Mouse (Mus musculus) heart, postnatal 25 days (tissue): ENCODE results near the gene 4931406P16Rik. TPM values are rescaled to one million over a fixed set of nuclear protein-coding genes. Genes with fewer than 3 reads are reported as not detected.

Experiments
- DNase-seq: peaks from one replicate; pipeline ENCODE4 v3.0.0; 2022; ENCODE audit warnings: low spot score
- intact Hi-C: fragments of 180-260 bp; cut with DNase I; formaldehyde crosslinking; loops from one replicate; pipeline ENCODE4 v1.15.1; 2025
- total RNA-seq, 2 experiments: library from RNA; stranded (reverse); gene quantifications; 2 replicates each; pipeline ENCODE4 v1.2.3; 2021

The 4931406P16Rik gene
- total RNA-seq, 2 experiments from 2014 or later, result 45.3 to 52.9 TPM

DNA sequence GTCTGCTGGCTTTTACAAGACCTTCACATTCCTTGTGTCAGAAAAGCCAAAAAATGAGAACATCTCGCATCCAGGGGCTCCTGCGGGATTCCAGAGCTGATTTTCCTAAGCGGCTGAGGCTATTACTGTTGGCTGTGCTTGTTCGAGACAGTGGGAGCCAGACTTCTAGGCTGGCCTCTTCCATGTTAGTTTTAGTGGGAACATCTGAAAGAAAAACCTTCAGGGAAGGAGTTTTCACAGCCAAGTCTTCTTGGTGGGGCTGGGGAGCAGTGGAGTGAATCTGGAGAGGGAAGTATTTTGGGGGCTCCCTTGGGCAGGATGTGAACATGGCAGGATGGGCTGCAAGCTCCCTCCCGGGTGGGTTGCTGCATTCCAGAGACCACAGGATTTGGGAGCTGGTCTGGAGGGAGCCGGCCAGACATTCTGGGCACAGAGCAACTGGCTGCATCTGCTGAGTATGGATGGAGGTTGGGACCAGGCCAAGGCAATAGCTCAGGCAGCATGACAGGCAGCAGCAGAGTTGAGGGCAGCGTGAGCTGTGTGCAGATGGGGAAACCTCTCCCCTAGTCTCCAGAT lies 4.6 kb upstream of the 4931406P16Rik start:
- DNase-seq, result peak; percentile 58
- intact Hi-C loops, result no loop called here

DNA sequence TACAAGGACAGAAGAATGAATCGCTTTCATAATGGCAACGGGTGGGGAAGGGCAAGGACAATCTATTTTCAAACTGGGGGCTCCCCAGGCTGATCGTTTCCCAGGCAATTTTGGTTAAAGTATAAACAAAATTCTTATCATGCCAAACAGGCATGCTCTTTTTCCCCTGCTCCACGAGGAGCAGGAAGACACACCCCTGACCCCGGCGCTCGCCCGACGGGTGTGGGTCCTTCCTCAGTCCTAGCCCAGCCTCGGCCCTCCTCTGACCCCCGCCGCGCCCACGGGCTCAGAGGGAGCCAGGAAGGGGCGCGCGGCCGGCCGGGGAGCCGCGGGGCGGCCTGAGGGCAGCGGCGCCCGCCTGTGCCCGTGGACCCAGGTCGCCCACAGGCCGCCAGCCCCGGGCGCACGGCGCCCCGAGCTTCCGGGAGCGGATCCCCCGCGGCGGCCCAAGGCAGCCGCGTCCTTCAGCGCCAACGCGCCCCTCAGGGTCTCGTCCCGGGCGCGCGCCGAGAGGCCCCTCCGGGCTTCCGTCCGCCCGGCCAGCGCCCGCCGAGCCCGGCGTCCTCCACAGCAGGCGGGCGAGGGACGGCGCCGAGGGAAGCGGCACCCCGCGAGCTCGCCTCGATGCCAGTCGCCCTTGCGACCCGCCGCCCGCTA lies 437 bp downstream of the 4931406P16Rik start:
- peak; percentile 77 for DNase-seq
- intact Hi-C loops, result loop anchor here (2.0 to 5.0 kb wide), 3 partner anchors 46 to 81 kb away; partner anchors contain the start of gene Gpi1

DNA sequence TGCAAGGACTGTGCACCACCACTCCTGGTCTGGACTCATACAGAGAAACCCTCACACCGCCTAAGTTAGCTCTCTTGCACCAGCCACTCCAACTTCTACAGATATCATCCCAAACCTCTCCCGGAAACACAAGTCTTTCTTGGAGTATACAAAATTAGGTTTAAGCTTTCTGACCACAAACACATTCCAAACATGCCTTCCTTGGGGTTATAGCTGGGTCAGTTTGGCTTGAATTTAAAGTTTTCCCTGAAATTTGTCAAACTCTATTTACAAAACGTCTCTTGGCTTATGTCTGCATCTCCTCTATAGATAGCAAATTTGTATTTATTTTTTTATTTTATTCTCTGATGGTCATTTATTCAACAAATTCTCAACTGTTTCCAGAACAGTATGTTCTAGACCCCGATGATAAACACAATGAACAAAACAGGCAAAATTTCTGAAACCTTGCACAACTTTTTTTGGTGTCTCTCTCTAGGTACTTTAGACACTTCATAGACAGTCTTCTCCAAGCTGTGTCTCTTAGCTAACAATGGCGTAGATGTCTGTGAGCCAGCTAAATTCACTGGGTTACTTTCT lies 4.1 kb downstream of the 4931406P16Rik start:
- DNase-seq, result no peak
- intact Hi-C loops, result no loop called here

- DNase-seq, result no peak
- intact Hi-C loops, result no loop called here
These were observed 4.8 kb downstream of the 4931406P16Rik start for GRCm38 (mm10) chr7:34308586-34308985.

GRCm38 (mm10) chr7:34305454-34305853 lies 7.9 kb downstream of the 4931406P16Rik start:
- DNase-seq, result no peak
- intact Hi-C loops, result no loop called here

DNA sequence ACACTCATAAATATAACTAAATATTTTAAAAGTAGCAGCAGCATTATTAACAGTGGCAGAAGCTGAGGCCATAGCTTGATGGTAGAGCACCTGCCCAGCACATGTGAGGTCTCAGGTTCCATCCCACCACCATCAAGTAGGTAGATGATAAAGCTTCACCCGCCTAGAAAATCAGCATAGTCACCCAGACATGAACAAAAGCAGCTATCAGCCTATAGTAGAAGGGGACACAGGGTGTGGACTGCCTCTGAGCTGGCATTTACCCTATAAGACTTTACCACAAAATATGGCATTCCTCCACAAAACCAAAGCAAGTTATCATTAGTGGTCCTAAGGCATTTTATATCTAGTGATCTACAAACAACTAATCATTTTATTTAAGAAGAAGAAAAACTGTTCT lies 10.7 kb downstream of the 4931406P16Rik start:
- no peak for DNase-seq
- intact Hi-C loops, result no loop called here

- DNase-seq, result peak; percentile 42
- intact Hi-C loops, result no loop called here
These were observed 11.4 kb downstream of the 4931406P16Rik start for GRCm38 (mm10) chr7:34301952-34302351.

DNA sequence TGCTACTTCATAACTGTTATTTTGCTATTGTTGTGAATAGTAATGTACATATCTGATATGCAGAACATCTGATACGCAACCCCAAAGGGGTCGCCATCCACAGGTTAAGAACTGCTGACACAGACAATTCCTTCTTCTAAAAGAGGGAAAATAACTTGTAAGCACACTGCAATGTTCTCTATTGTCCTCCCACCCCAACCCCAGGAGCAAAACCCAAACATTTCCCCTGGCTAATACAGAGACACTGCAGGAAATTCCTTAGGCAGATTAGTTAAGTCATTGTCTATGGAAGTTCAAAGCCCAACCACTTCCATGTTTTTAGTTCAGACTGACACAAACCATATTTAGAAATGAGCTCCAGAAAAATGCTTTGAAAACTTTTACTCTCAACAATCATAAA lies 14.5 kb downstream of the 4931406P16Rik start:
- DNase-seq, result no peak
- intact Hi-C loops, result no loop called here

DNA sequence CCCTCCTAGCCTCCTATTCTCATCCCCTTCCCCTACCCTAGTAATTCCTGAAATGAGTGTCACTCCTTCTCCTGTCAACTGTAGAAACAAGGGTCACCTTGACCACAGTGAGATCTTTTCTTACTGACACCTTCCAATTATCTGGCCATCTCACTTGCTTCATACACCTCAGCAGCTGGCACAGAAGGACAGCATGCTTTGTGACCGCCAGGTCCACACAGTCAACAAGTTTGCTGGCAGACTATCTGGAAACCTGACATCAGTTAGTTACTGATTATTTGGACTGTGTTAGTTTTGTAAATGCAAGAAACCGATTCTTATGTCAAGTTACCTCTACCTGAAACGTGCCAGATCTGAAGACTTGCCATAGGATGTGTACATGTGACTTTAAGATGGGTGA lies 17.2 kb downstream of the 4931406P16Rik start:
- DNase-seq, result no peak
- intact Hi-C loops, result no loop called here

DNA sequence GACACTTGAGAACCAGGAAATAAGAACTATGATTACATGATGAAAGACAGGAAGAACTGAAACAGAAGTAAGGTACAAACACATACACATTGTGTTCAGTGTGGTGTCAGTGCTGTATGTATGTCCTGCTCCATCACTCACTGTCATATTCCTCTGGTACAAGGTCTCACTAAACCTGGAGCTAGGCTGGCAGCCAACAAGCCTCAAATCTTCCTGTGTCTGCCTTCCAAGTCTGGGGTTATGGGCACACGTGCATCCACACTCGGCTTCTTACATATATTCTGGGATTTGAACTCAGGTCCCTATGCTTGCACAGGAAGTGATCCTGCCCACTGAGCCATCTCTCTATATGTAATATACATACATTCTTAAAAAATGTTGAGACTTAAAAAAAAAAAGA lies 20.7 kb downstream of the 4931406P16Rik start:
- DNase-seq, result no peak
- intact Hi-C loops, result no loop called here

GRCm38 (mm10) chr7:34291265-34291664 lies 22.1 kb downstream of the 4931406P16Rik start:
- no peak for DNase-seq
- intact Hi-C loops, result no loop called here

- intact Hi-C loops, result no loop called here
- DNase-seq, result no peak
These were observed 22.8 kb downstream of the 4931406P16Rik start for GRCm38 (mm10) chr7:34290450-34291151.

GRCm38 (mm10) chr7:34277656-34278055 lies 35.7 kb downstream of the 4931406P16Rik start:
- intact Hi-C loops, result no loop called here
- DNase-seq, result no peak

DNA sequence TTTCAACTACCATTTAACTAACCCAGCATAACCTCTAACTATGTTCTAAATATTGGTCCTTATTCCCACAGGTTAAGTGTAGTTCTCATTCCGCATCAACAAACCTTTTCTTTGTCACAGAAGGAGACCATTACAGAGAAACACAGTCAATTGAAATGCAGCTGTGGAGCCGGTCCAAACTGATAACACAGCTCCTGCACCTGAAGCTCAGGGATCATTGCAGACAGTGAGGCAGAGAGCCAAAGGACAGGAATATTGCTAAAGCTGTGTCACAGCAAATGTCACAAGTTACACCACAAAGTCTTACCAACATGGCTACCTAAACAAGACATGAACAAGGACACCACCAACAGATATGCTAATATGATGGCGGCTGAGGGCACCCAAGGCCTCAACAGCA lies 37.3 kb downstream of the 4931406P16Rik start:
- no peak for DNase-seq
- intact Hi-C loops, result no loop called here

DNA sequence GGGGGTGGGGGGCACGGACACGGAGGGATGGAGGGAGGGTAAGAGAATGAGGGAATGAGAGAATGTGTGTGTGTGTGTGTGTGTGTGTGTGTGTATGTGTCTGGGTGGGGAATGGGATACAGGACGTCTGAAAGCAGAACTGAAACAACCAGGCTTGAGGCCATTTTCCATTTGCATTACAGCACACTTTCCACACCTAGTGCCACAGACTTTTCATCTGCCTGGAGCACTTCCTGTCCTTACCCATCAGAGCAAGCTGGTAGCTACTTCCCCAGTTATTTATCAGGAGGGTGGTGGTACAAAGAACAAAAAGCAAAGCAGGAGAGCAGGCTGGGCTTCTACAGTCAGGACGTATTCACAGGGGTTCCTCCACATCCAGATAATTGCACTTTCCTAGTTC lies 40.9 kb downstream of the 4931406P16Rik start:
- no peak for DNase-seq
- intact Hi-C loops, result no loop called here

DNA sequence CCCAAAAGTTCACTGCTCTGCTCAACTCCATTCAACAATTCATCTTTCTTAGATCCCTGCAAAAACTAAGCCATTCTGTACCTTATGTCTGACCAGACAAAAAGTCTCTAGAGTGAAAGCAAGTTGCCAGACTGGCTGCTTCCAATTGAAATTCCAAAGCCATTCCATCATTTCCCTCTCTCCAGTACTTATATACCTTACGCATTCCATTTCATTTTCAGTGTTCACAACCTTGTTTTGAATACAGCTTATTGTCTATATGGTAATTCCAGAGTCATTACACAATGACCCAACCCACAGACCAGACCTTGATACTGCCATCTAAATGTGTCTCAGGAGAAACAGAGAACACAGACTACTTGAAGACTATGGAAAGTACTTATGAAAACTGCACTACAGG lies 44.9 kb downstream of the 4931406P16Rik start:
- DNase-seq, result no peak
- intact Hi-C loops, result loop anchor here (5.0 kb wide), 2 partner anchors 44 to 64 kb away; partner anchors contain the start of gene 4931406P16Rik

DNA sequence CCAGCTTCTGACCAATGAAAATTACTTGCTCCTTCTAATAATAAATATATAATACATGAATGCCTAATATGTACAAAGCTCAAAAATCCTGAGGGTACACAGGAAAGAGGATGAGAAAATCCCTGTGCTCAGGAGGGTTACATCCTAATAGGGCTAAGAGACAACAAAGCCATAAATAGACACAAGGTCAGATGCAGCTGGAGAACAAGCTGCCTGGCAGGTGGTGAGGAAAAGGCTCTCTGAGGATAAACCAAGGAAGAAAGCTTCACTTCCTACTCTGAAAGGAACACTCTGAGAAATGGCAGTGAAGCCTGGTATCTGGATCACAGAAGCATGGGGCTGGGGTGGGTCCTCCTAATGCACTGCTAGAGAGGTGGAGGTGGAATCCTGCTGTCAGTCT lies 46.9 kb downstream of the 4931406P16Rik start:
- intact Hi-C loops, result loop anchor here (1.0 to 5.0 kb wide), 3 partner anchors 46 to 89 kb away; partner anchors contain the start of gene 4931406P16Rik
- no peak for DNase-seq

- intact Hi-C loops, result loop anchor here (1.0 to 5.0 kb wide), 3 partner anchors 46 to 89 kb away; partner anchors contain the start of gene 4931406P16Rik
- DNase-seq, result peak; percentile 31
These were observed 47.4 kb downstream of the 4931406P16Rik start for GRCm38 (mm10) chr7:34265876-34266346.

- no peak for DNase-seq
- intact Hi-C loops, result no loop called here
These were observed 49.9 kb downstream of the 4931406P16Rik start for GRCm38 (mm10) chr7:34263437-34263836.

DNA sequence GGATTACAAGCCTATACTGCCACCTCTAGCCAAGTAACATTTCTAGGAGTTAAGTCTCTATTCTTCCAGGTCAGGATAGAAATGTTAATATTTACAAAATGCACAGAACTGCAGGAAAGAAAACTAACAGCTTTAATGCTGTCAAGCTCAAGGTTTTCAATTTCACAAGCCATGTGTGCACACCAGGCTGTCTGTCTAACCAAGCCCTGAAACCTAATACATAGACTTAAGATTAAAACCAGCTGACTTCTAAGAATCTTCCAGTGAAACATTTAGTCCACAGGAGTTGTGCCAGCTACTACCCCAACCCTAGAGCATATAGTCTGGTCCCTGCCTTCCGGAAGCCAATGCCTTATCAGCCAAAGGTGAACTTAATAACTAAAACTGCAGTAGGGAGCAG lies 54.9 kb downstream of the 4931406P16Rik start:
- intact Hi-C loops, result no loop called here
- DNase-seq, result no peak
